Mouse (Mus musculus) kidney, adult 18-20 months (tissue): ENCODE measurements around the gene Nkx2-5.
A peak's percentile ranks its signal among the peaks of the same experiment; 100 is the strongest.

Source experiments
- DNase-seq: peaks from one replicate; pipeline ENCODE4 v3.0.0; 2021

Gene Nkx2-5

DNA sequence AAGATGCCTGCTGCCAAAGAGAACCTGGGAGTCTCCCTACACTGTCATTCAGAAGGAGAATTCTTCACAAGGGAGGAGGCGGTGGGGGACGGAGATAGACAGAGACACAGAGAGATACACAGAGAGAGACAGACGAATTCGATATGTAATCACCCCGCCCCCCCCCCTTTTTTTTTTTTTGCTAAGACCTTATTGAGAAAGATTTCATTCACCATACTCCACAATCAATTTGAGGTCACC is at the start of gene Nkx2-5:
Nkx2-5 (minus strand) TSS at position 101 of the 240 bp plus-strand sequence.
- no peak for DNase-seq

DNA sequence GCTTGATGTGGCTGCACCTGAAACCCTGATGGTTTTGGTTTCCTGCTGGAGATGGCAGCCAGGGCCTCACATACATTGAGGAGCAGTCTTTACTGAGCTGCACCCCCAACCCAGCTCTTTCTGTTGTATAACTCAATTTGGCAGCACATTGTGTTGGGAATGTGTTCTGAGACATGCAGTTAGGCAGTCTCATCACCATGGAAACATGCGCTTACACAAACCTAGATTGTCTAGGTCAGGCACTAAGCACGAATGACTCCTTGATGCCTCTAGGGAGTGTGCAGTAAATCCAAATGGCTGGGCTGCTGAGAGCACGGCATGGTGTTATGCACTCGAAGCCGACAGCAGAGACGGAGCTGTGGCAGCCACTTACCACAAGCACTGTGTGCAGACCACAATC is 49.5 kb upstream of the Nkx2-5 start:
- no peak for DNase-seq

DNA sequence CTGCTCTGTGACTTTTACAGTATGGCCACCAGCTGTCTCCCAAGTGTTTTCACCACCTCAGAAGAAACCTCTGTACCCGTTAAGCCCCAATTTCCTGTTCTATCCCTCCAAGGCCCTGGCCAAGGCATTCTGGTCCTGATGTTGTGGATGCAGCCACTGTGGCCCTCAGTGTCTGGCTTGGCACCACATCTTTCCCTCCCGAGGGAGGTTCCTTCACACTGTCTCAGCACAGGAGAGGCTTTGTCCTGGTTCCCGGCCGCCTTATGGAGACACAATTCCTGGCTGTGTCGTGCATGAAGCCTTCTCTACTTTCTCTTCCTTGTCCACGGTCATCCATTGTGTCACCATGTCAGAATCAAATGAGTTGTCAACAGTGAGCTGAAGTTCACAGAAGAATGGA is 48.7 kb upstream of the Nkx2-5 start:
- DNase-seq = no peak

DNA sequence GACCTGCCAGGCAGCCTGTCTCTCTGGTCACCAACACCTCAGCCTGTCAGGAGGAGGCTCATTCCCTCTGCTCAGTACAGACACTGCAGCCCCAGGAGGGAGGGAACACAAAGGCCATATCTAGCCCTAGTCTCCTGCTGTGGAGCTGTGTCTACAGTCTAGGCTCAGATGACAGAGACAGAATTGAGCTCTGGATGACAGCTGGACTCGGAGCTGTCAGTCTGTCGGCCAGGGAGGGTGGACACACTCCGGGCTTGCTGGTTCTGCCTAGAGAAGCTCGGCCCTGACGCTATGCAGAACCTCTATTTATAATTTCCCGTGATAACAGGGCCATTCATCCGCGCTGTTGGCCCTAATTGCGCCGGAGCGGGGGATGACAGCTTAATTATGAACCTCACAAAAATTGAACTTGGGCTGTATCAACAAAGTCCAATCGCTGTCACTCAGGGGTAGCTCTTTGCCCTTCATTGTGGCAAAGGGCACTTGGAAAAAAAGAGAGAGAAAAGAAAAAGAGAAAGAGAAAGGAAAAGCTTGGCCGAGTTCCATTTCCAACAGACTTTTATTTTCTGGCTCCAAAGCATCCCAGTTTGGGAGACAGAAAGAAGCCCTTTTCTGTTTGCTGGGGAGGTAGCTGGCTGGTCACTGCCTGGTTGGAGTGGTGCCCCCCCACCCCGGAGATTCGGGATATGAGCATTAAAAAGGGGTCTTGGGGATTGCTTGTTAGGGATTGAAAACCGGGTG is 48.0 kb upstream of the Nkx2-5 start:
- DNase-seq = no peak

DNA sequence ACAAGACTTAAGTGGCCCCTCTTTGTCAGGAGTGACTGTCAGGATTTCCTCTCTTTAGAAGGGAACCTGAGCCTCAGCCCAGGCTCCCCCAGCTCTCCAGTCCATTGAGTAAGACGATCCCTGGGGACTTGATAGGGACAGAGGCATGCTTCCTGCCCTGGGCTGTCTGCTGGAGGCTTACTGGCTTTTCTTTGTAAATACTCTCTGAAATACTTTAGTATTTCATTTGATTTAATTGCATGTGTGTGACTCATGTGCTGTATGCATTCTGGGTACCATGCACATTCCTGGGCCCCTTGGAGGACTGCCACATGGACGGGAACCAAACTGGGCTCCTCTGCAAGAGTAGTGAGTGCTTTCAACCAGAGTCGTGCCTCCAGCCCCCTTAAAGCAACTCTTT is 43.1 kb upstream of the Nkx2-5 start:
- no peak for DNase-seq

DNA sequence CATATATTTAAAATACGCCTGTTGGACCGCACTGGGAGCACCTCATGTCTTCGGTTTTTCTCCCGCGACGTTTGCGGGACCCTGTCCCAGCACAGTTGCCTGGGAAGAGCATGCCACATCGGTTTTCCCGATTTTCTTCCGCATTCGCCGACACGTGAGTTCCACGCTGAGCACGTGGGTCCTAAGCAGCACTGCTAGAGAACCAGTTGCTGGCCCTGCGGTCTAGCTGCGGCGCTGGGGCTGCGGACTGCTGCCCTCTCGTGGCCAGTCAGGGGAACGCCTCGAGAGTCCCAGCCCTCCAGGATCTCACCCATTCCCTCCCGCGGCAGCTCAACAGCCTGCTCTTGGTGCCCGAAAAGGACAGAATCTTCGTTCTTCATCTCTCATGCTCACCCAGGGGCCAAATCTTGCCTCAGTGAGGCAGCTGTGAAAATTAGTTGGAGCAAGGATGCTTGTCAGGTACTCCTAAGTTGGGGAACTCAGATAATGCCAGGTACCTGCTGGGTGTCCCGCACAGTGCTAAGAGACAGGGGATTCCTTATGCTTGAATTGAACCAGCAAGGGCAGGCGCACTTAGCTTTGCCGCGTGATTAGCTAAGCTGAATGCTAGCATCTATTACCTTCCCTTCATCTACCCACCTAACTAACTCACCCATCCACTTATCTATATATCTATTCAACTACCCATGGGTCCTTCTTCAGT is 41.4 kb upstream of the Nkx2-5 start:
- DNase-seq = peak; percentile 80

DNA sequence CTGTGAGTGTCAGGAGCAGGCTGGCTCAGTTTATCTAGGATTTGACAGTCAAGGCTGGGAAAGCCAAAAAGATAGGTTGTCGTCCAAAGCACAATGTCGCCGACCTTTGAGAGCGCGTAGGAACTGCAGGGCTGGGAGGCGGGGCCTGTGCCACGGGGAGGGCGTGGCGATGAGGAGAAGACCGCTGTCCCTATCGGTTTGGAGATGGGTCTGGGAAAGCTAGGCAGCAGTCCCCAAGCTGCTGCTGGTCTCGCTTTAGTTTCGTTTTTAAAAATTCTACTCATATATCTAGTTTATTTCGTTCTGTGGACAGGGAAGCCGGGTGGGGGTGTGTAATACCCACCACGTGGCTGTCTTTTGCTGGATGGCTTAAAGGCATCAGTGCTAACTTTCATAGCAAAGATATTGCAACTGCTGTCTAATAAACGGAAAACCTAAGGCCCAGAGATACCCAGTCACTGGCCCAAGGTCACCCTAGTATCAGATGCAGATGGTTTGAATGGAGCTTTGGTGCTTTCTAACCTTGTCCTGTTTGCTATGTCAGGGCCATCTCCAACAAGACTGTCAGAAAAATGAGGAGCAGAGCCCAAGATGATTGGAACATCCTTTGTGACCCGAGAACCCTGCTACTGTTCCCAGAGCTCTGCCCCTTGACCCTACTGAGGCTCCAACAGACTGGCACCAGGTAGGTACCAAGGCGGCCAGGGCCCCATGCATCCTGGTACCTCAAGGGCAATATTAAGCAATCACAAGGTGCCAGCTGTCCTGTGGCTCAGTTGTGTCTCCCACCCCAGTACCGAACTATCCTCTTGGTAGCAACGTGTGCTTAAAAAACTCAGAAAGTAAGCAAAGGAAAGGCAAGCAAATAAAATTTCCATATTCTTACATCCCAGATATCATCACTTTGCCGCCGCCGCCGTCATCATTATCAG is 40.5 kb upstream of the Nkx2-5 start:
- peak; percentile 82 for DNase-seq

DNA sequence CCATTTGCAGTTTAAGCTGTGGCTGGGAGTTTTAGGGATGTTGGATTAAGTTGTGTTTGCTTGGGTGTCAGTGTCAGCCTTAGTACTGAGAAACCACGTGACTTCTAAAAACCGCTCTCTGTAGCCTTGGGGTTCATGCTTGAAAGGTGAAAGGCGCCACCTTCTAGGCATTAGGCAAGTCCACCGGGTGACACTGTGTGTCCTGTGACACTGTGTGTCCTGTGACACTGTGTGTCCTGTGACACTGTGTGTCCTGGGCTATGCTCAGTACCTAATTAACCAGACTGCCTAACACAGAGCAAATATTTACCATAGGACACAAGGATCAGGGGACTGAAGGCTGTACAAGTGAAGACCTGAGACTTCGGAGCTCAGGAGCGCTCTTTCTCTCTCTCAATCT is 38.8 kb upstream of the Nkx2-5 start:
- DNase-seq = no peak

DNA sequence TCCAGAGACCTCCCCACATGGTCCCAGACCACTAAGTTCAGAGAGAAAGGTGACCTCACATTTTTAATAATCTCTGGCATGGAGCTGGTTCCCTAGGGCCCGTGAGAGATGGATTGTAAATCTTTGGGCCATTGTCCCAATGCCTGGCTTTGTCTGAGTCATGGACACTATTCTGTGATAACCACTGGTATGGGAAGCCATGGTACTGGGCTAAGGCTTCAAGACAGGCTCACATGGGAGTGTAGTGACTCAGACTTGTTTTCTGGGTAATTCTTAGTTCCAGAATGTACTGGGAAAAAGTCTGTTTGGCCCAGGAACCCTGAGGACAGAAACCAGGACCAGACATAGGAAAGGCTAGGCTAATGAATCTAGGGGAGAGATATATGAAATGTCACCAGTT is 37.9 kb upstream of the Nkx2-5 start:
- DNase-seq = no peak

DNA sequence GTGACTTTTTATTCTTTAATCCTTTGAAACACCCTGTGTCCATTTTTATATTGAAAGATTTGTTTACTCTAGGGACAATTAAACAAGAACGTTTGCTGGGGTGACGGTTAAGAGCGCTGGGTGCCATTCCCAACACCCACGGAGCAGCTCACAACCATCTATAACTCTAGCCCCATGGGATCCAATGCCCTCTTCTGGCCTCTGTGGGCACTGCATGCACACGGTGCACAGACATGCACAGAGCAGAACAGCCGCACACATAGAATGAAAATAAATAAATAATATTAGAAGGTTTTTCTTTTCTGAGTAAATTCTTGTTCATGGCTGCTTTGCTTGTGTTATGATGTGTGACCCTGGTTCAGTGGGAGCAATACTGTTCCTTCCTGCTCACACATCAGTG is 34.4 kb upstream of the Nkx2-5 start:
- DNase-seq = no peak

DNA sequence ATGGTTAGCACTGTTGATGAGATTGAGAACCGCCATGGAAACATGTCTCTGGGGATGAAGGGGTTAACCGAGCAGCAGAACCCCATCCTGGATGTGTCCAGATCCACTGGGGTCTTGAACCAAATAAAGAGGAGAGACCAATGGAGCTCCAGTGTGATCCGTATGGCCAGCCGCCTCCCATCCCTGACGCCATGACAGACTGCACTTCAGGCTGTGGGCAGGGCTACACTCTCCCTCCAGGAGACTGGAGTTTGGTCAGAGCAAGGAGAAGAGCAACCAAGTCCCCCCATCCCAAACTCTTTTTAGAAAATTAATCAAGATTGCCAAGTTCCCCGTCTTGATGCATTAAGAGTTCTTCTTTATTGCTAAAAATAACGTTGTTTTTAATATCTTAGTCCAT is 33.1 kb upstream of the Nkx2-5 start:
- no peak for DNase-seq

DNA sequence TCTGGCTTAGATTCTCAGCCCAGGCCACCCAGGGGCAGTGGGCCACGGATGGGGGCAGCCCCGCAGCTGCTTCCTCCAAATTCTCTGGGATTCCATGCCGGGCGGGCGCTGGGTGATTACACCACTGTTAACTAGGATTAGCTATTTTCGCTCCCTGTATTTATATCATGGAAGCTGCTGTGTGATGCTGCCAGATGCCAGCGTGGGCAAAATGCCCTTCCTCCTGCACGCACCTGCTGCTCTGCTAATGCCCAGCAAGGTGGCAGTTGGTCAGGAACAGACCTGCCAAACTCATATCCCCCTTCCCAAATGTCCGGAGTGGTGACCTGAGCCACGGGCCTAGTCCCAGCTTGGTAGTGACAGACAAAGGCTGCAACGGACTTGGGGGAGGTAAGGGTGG is 29.7 kb upstream of the Nkx2-5 start:
- DNase-seq = no peak

DNA sequence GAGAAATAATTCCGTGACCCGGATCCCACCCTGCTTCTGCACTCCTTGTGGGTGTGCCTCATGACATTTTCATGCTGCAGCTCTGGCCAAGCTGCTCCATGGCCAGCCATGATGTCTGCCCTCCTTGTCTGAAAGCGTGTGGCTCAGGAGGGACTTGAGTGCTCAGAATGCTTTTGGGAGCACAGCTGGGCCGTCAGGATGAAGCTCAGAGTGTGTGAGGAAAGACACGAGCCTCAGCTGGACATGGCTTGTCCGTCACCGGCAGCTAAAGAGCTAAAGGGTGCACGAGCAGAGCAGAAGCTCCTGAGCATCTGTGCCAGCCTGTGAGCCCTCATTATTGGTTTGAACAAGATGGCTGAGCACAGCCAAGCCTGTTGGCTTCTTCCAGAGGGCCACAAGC is 28.7 kb upstream of the Nkx2-5 start:
- DNase-seq = no peak

DNA sequence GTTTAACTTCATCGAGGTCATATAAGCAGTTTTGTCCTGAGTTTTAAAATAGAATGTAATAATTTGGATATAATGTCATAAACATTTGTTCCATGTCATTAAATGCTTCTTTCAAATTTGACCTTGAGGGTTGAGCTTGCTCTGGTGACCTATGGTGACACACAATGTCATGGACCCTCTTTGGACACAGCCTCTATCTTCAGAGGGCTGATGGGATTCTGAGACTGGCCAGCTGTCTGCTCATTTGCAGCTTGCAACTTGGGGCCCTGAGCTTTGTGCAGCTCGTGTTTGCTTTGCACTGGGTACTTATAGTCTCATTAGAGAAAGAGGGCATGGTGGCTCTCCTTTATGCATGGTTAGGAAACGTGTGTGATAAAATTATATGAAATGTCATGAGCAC is 28.1 kb upstream of the Nkx2-5 start:
- no peak for DNase-seq

DNA sequence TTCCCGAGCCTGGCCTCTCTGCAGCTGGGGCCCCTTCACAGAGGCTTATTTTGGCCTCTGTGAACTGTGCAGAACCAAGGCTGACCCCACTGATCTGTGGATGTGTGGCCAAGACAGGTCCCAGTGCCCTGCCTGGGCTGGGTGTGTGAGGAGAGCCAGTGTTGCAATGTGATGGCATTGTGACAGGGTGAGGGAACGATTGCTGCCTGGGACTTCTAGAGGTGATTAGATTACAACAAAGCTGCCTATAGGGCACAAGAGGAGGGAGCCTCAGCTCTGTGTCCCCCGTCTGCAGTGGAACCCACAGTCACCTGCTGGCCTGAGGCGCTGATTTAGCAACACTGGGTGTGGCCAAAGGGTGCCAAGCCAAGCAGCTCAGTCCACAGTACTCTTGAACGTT is 23.9 kb upstream of the Nkx2-5 start:
- no peak for DNase-seq

DNA sequence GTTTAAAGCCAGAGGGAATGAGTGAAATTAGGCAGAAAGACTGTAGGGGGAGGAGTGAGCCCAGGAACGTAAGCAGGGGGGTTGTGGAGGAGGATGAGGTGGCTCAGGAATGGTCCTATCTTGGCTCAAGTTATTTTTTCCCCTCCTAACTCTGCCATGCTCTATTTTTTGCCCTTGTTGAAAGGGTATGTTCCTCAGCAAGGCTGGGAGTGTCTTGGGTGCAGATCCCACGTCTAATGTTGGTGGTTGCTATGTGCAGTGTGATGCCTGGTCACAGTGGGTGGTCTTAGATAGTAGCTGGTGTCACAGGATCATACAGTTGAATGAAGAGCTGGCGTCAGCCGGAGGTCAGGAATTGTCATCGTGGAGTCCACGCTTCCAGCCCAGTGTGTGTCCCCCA is 20.3 kb upstream of the Nkx2-5 start:
- no peak for DNase-seq

DNA sequence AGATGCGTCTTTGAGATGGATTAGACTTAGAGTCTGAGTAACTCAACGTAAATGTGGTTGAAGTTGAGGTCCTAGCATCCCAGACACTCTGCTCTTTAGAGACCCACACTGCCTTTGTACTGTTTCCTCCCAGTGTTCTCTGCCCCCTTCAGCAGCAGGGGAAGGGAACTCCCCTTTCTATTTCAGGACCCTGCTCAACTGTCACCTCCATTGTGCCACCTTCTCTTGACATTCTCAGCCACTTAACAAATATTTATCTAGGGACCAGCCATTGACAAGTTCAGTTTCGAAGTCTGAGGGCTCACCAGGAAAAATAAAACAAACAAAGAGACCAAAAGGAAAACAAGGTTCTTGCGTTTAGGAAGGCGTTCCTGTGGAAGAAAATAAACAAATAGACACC is 19.5 kb upstream of the Nkx2-5 start:
- no peak for DNase-seq

DNA sequence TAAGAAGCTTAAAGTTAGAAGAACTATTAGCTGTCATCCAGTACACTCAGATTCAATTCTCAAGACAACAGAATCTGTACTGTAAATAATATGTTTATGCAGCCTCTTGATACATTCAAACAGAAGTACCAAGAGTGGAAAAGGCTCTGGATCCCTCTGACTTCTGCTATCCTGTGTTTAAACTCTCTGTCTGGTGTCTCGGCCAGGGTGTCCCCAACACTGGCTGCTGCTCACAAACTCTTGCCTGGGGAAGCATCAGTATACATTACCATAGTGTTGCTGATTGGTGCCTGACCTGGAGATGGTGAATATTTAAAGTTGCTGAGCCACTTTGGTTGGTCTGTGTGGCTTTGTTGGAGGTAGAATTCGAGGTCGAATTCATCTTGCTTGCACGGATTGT is 17.0 kb upstream of the Nkx2-5 start:
- DNase-seq = no peak

DNA sequence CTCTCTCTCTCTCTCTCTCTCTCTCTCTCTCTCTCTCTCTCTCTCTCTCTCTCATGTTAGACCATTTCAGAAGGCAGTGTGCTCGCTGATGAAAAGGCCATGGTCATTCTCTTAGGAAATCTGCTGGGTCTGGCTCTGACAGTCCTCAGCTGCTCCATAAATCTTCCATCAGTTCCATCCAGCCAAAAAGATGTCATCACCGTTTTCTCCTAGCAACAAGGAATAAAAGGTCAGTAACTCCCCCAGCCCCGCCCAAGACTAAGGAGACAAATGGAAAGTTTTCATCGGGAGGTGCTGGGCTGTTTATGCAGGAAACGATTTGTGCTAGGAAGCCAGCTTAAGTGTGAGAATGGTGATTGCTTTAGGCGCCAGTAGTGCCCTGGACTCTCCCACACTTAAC is 16.6 kb upstream of the Nkx2-5 start:
- DNase-seq = no peak

DNA sequence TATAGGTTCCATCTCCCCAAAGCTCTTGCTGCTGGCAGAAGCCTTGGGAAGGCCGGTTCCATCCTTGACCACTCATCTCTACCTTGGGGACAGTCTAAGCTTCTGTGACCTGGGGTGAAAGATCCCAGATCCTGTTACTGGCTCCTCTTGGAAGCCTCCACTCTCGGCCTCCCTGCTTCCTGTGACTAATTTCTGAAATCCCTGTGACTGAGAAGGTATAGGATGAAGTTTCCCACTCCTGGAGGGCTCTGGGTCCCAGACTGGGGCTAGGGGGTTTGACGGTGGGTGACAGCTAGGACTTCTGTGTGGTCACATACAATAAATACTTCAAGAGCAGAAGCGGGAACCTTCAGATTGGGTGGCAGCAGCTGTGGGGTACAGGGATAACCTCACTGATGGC is 16.1 kb upstream of the Nkx2-5 start:
- DNase-seq = no peak

DNA sequence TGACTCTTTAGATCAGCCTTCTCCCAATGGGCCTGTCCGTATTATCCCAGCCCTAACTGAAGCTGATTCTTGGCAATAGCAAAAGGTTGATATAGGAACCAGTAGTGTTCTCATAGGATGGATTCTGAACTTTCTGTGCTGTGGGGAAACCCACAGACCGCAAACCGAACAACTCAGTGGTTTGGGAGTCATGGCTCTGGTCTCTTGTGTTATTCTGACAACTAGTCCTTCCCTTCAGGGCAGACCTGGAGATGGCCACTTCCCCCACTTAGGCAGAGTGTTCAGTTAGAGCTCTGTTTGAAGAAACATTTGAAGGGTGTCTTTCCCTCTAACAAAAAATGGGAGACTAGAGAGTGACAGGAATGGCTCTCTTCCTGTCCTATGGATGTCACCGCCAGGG is 7.5 kb upstream of the Nkx2-5 start:
- no peak for DNase-seq

DNA sequence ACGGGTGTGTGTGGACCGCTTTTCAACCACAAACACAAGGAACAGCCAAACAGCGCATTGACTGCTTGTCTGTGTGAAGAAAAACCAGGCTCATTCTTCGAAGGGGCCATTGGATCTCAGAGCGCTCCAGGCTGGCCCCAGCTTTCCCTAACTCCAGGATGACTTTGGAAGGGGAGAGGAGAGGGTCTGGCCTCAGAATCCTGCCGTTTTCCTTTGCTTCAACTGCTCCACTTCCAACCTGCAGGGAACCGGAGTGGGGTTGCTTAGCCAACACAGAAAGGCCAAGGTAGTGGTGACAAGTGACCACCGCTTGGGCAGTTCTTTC is 6.3 kb upstream of the Nkx2-5 start:
- no peak for DNase-seq

DNA sequence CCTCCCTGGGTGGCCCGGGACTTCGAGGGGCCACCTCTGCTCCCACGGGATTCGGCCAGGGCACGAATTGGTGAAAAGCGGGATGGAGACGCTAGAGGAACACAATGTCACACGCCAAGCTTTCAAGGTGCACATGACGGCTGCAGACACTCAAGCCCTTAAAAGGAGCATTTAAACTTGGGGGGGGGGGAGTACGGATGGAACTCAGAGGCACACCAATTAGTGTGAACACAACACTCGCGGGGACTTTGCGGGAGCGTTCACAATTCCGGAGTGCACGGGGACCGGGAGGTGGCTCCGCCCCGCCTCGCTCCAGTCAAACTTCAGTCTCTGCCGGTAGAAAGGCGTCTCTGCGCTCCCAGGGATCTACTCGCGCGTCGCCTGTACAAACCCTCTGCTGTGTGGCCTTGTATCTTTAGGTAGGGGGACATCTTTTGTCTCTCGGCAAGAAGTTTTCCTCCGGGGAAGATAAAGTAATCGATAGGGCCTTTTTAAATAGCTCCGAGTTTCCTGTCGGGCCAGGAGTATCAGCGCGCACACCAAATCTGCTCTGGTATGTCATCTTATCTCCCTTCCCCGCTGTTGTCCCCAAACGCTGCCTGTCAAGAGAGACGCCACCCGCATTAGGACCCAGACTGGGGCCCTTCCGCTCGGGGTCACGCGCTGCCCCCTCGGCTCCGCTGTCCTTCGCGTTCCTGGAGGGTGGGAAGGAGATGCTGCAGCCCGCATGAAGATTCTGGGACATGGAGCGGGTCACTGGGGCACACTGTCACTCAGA is 5.7 kb upstream of the Nkx2-5 start:
- peak; percentile 39 for DNase-seq
